Mouse (Mus musculus) frontal cortex, adult (tissue): ENCODE measurements at regions not wholly inside any gene's neighbourhood (a gene's known extent, or its start where the extent isn't known, plus 50 kb on each side); places are given as distances from the start of the nearest gene placed in this dataset.

Source experiments
- ATAC-seq: cut with Nextera tagmentation; 2 replicates; pipeline ENCODE4 v1.9.2; 2017; ENCODE audit warnings: mild to moderate bottlenecking, moderate library complexity, mixed read lengths; ENCODE audit not compliant: low TSS enrichment

DNA sequence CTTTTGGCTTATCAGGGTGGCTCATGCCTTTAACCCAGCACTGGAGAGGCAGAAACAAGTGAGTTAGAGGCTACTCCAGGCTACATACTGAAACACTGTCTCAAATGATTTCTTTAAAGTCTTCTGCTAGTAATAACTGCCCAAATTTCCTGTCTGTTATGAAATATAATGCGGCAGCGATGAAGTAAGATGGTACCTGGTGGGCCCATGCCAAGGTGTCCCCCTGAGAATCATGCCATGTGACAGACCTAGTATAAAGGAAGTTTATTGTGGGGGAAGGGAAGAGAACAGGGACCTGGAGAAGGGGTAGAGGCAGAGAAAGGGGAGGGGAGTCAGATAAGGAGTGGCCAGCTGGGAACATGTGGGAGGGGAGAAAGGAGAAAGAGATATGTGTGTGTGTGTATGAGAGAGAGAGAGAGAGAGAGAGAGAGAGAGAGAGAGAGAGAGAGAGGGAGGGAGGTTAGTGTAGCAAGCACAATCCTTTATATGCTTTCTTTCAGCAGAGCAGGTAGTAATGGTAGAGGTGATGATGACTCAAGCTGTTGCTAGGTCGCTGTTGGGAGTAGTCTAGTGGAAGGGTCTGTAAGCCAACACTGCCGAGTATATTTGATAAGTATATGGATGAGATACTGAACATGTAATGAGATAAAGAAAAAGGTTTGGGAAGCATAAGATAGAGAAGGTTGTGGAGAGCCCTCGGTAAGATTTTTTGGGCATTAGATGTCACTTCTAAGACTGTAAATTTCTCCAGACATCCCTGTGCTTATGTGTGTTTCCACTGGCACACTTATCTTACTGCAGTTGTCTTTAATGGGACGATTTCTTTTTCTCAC is 71.1 kb upstream of the Dph5 start:
- no peak for ATAC-seq

DNA sequence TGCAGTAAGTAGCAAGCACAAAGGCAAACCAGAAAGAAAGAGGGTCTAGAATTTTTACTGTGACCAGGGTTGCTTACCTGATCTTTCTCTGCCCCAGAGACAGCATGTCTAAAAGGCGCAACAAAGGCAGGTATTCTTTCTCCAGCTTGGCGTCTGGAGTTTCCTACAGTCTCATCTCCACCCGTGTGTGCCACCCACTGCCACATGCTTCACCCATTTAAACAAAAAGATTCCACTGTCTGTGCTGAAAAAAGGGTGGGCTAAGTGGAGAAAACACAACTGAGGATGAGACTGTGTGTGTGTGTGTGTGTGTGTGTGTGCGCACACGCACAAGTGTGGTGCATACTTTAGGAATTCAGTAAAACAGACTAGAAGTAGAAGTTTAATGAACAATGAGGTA is 69.9 kb upstream of the Dph5 start:
- ATAC-seq: peak; percentile 60

DNA sequence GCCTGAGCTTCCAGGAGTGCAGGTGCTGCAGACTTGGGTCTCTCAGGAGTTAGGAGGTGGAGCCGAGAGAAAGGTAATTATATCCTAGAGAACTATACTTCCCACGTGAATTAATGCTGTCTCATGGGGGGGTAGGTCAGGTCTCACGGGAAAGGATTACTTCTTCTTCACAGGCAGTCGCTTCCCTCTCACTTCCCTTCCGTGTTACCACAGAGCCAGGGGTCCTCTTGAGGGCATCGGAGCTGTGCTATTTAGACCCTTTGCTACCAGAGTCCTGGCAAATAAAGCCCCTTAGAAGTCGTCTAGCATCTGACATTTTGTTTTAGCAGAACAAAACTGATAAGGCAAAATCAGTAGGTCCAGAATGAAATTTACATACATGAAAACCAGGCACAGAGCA is 68.9 kb upstream of the Dph5 start:
- ATAC-seq: no peak; the same call in 1 of the 2 replicates

DNA sequence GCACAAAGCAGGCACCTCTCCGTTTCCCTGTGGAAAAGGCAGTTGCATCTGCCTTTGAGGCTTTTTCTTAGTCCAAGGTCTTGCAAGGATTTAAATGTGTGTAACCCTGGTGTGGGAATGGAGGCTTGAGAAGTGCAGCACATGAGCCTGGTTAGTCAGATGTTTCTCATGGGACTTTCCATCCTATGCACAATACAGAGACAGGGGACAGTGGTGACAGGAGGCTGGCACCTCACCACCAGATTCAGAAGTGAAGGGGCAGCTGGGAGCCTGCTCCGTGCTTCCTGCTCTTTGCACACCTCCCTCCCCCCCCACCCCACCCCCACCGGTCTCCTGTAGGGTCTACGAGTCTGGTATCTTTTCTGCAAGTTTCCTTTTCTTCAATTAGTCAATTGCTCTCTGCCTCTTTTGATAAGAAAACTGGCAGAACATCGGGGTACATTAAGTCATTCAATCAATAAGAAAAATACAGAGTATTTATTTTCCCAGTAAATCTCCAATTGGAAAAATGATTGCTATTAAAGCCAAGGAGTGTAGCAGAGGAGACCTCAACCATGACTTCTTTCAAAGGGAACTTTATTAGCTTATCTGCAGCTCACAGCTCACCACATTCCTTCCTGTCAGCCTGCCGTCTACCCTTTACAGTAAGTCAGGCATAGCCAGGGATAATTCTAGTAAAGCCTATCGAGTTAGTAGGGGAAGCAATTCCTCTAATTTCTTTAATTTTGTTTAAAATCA is 68.1 kb upstream of the Dph5 start:
- ATAC-seq: no peak

DNA sequence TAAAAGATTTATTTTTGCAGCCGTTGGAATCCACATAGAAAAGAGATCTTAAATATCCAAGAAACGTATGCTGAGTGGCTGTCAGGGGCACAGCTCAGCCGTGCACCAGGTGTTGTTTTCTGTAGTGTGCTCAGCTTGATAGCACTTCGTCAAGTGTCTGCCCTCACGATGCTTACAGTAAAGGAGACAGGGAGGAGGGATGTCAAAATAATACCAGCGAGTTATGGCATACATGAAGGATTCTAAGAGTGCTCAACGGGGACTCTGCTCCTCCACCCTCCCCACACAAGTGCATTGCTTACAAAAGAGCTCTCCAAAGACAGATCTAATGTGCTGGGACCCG is 67.5 kb upstream of the Dph5 start:
- ATAC-seq: no peak

DNA sequence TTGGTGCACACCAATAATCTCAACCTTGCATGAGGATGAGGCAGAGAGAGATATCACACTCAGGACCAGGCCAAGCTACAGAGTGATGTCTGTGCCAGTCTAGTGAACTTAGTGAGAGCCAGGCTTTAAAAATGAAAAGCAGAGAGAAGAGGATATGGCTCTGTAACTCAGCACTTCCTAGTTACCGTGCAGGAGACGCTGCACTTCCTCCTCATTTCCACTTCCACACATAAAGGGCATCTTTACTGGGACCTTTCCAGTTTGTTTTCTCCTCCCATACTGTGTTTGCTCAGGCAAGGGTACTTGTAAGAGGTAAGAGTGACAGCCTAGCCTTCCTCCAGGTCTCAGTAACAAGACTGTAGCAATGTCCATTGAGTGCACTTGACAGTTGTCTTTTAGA is 66.0 kb upstream of the Dph5 start:
- no peak for ATAC-seq

DNA sequence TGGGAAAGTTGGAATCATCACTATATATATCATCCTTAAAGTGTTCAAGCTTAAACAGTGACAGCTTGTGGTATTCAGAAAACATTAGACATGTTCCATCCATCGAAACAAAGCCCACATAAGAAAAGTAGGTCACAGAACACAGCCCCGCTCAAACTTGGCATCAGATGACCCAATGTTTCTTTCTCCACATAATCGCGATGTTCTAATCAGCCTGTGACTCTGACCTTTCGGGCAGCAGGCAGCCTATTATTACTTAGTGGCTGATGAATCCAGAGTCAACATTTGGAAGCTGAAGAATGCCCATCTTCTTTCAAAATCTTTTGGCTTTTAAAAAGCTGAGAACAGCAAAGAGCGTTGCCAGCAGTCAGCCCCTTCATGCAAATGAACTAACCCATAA is 65.1 kb upstream of the Dph5 start:
- ATAC-seq: 0 out of 2 replicates have a peak, but pooled peaks have one; percentile 45

DNA sequence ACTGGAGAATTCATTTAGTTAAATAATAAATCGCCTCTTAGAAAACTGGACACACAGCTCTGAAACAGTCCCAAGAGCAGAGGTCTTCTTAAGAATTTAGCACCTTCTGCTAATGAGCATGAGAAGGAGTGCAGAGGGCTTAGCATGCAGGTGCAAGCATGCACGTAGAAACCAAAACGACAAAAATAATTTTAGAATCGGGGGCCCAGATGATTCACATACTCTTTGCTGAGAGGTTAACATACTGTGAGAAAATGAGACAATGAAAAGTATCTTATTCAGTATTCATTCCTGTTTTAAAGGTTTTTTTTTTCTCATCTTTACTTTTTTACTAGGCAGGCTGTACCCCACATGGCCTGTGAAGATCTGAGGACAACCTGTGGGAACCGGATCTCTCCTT is 63.9 kb upstream of the Dph5 start:
- no peak for ATAC-seq

DNA sequence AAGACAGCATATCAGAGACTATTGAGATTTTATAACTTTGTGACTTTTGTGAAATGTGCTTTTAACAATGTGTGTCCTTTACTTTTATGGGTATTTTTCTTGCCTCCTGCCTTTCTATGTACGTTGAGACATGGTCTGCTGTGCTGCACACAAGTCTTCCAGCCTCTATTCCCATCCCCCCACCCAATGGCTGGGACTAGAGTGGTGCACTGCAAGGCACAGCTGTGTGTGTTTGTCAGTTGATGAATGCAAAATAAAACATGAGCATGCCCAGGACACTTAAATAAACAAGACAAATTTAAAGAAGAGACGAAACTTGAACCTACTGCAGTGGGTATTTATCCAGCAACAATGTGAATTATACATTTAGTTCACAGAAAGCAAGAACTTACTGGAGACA is 62.8 kb upstream of the Dph5 start:
- no peak for ATAC-seq

DNA sequence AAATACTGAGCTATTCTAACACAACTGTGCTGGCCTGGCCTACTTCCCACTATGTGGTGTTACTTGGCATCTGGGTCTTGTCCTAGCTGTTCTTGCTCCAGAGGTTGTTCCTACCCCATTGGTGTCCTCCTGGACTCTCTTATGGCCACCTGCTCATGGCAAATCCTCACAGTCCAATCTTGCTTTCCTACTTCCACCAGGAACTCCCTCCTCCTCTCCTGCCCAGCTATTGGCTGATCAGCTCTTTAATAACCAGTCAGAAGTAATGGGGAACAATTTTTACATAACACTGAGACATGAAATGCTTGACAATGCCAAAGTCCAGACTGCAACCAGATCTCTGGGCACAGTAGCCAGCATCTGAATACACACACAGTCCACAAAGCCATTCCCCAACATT is 52.3 kb upstream of the Dph5 start:
- no peak for ATAC-seq

DNA sequence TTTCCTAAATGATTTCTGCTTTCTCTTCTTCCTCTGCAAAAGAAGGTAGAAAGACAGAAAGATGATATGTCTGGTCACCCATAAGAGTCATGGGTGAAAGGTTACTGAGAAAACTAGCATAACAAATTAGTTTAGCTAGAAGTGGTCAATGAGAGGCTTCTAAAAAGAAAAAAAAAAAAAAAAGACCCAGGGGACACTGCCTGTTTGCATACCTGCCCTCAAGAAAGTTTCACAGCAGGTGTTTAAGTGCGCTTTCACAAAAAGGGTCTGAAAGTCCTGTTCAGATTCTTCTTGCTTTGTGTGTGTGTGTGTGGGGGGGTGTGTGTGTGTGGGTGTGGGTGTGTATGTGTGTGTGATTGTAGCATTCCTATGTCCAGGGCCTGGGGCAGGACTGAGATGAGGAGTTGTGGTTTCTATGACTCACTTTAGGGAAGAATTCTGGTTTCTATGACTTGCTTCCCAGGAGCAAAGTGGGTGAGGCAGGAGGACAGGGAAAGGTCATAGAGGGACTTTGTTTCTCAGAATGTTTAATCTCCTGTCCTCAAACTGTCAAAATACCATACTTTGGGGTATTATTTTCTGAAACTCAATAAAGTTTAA is 49.9 kb upstream of the Dph5 start:
- ATAC-seq: no peak
